Mouse (Mus musculus): ENCODE data around the gene Fbrs.
"Not testable (repeated sequence)": the region's sequence is repeated elsewhere in the genome, so short reads cannot be mapped to it uniquely, and the experiment has no call there.

Fbrs gene

DNA sequence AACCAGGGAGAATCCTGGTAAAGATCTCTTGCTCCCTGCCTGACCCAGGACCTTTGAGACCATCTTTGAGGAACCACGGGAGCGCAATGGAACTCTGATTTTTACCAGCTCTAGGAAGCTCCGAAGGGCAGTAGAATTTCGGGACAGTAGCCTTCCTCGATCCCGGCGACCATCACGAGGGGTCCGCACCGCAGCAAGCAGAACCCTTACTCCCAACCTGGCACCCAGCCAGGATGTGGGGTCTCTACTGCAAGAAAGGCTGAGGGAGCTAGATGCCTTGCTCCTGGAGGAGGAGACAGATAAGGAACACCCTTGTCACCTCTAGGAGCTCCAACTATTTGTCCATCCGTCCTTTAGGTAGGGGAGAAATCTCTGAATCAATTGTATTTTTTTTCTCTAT lies 2.7 kb upstream of the Fbrs start:
- no peak for DNase-seq (ENCODE audit: low read depth)

DNA sequence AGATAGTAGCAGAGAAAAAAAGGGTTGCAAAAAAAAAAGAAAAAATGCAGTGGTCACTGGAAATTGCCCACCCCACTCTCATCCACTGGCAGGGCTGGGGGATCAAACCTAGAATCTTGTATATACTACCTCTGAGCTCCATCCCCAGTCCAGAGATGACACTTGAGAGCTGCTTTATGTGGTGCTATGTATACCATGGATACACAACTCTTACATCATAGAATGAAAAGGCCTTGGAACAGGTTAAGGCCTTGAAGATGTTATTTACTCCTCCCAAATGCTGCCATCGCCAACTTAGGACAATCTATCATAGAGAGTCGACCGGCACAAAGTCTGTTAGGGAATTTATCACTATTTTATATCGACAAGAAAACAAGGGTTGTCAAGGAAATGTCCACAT lies 2.1 kb upstream of the Fbrs start:
- no peak for DNase-seq (ENCODE audit: low read depth)

DNA sequence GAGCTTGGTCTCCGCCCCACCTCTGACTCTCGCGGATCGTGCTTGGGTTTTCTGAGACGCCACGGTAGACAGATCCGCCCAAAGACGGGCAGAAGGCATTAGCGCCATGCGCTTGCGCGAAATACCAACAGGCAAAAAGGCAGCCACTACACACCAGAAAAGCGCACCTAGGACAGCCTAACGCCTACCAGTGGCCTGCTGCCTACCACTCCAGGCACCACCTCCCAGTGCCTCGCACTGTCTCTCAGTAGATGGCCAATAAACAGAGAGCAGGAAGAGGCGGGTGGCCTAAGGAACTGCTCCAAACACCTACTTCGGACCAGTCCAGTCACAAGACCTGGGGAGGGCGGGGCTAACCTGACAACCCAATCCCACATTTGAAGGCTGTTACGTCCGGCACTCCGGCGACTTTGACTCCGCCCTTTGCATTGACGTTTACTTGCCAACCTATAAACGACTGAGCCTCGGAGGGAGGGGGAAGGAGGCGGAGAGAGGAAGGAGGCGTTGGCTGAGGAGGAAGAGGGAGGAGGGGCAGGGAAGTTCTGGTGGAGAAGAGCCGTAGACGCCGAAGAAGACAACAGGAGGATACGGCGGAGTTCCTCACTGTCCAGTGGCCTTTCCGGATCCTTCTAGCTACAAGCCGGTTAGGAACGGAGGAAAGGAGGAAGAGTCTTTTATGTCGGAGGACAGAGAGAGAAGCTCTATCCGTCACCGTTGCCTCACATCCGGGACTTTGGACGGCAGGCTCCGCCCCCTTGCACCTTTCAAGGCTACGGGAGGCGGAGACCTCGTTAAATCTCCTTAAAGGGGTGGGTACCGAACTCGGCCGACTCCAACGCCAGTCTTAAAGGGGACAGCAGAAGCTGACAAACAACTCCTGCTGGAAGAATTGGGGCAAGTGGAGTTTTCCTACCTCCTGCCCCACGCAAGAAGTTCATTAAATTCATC lies 1.0 kb upstream of the Fbrs start:
- DNase-seq (ENCODE audit: low read depth): peak; percentile 100

DNA sequence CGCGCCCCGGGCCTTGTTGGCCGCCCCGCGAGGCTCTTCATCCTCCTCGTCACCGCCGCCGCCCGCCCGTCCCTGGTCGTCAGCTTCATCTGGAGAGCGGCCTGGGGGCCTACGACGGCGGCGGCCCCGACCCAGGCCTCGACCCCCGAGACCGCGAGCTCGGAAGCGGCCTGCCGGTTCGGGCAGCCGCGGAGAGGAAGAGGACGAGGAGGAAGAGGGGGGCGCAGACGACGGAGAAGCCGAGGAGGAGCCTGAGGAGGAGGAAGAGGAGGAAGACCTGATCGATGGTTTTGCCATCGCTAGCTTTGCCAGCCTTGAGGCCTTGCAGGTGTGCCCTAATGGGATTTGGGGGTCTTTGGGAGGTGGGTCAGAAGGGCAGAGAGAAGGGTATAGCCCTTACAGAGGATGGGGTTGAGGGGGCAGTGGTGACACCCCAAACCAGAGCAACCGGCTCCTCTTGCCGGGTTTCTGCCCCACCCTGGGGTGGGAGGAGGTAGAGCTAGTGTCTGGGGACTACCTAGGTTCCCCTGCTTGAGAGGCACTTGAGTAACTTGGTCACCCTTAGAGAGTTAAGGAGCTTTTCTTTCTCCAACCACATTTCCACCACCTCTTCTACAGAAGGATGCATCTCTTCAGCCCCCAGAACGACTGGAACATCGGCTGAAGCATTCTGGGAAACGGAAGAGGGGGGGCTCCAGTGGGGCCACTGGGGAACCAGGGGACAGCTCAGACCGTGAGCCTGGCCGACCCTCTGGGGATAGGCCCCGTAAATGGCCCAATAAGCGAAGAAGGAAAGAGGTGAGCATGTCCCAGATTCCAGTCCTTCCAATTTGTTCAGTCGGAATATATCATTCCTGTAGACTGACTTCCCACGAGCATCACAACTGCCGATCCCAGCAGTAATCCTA lies 573 bp downstream of the Fbrs start:
- DNase-seq (ENCODE audit: low read depth): no peak

DNA sequence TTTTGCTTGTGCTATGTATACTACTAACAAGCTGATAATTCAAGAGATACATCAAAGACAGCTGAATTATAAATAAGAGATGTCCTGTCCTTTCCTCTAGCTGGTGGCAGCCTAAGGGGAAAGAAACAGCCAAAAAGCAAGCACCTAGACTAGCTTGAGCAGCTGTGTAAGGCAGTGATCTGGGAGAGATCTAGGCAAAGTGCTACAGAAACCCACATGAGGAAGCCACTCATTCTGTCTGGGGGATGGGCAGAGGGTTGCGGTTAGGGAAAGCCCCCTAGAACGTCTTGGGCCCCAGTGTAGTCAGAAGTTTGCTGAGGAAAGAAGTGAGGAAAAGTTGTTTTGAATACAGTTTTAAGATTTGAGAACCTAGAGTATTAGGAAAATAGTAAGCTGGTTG lies 1.3 kb downstream of the Fbrs start:
- DNase-seq (ENCODE audit: low read depth): no peak

DNA sequence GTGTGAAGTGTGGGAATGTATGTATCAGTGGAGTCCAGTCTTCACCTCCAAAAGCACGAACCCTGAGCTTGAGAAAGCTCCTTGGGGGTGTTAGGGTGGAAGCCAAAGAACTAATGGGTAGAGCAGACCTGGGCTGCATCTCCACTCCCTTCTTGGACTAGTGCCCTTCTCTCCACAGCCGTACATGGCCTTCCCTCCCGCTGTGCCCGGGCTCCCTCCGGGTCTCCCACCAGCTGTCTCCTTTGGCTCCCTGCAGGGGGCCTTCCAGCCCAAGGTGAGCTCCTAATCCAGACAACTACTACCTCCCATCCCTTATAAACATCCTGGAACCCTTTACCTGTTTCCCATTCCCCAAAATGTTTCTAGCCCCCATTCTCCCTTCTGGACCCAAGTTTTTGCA lies 6.4 kb downstream of the Fbrs start:
- no peak for DNase-seq (ENCODE audit: low read depth)

DNA sequence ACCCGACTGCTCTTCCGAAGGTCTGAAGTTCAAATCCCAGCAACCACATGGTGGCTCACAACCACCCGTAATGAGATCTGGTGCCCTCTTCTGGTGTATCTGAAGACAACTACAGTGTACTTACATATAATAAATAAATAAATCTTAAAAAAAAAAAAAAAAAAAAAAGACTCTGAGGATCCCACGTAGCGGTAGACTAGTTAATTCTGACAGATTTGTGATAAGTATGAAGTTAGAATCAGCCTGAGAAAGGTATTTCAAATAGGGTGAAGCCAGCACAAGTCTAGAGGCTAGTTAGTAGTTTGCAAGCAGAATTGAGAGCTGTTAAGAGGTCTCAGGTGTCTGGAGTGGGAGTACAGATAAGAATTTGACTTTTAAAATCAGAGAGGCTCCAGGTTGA lies 9.4 kb downstream of the Fbrs start:
- DNase-seq (ENCODE audit: low read depth): not testable (repeated sequence)

DNA sequence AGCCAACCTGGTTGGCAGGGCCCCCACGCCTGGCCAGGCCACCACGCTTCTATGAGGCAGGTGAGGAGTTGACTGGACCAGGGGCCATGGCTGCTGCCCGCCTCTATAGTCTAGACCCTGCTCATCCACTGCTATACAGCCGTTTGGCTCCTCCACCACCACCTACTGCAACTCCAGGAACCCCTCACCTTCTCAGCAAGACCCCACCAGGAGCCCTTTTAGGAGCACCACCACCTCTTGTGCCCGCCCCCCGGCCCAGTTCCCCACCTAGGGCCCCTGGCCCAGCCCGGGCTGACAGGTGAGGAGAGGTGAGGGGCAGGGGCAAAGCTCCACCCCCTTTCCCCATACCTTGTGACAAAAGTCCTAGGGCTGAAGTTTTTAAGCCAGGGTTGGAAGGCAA lies 11.0 kb downstream of the Fbrs start:
- no peak for DNase-seq (ENCODE audit: low read depth)

DNA sequence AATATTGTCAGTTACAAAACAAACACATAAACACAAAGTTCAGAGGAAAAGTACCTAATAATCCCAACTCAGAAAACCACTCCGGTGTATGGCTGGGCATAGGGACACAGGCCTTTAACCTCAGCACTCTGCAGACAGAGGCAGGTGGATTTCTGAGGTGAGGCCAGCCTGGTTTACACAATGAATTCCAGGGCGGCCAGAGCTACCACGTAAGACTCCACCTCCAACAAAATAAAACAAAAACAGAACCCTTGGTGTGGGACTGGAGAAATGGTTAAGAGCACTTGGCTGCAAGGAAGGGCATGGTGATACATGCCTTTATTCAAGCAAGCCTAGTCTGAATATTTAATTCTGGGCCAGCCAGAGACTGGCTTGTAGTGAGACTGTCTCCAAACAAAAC lies 12.8 kb downstream of the Fbrs start:
- no peak for DNase-seq (ENCODE audit: low read depth)

DNA sequence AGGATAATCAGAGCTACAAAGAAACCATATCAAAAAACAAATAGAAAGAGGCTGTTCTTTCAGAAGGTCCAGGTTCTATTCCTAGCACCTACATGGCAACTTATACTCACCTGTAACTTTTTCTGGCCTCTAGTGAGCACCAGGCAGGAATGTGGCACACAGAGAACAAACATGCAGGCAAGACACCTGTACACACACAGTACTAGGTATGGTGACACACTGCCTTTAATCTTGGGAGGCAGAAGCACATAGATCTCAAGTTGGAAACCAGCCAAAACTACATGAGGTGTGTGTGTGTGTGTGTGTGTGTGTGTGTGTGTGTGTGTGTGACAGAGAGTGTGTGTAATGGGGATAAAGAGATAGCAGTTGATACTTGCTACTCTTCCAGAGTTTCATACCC lies 15.6 kb downstream of the Fbrs start:
- DNase-seq (ENCODE audit: low read depth): no peak

DNA sequence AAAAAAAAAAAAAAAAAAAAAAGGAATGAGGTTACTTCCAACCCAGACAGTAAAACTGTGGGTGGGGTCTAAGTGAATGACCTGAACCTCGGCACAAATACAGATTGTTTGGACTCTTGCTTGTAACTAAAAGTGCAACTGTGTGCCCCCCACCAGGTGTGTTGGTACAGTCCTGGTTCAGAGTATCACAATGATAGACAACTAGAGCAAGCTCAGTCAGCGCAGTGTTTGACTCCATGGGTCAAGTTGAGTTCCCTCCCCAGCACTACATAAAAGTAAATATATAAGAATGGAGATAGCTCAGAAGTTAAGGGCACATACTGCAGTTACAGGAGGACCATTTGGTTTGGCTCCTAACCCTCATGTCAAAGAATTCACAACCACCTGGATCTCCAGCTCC lies 18.4 kb downstream of the Fbrs start:
- no peak for DNase-seq (ENCODE audit: low read depth)

DNA sequence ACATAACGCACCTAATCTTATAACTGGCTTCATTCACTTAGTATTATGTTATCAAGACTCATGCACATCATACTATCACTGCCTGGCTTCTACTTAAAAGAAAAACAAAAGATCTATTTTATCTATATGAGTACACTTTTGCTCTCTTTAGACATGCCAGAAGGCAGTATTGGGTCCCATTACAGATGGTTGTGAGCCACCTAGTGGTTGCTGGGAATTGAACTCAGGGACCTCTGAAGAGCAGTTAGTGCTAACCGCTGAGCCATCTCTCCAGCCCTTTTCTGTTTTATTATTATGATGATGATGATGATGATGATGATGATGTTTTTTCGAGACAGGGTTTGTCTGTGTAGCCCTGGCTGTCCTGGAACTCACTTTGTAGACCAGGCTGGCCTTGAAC lies 19.4 kb downstream of the Fbrs start:
- DNase-seq (ENCODE audit: low read depth): no peak

DNA sequence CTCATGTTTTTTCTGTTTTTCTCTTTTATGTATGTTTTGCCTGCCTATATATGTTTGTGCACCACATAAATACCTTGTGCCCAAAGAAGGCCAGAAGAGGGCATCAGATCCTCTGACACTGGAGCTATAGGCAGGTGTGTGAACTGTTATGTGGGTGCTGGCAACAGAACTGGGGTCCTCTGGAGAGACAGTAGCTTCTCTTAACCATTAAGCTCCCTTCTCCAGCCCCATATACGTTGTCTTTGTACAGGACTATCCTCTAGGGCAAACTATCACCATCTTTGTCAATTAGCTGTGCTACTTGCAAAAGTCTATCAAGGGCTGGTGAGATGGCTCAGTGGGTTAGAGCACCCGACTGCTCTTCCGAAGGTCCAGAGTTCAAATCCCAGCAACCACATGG lies 29.3 kb downstream of the Fbrs start:
- no peak for DNase-seq (ENCODE audit: low read depth)

DNA sequence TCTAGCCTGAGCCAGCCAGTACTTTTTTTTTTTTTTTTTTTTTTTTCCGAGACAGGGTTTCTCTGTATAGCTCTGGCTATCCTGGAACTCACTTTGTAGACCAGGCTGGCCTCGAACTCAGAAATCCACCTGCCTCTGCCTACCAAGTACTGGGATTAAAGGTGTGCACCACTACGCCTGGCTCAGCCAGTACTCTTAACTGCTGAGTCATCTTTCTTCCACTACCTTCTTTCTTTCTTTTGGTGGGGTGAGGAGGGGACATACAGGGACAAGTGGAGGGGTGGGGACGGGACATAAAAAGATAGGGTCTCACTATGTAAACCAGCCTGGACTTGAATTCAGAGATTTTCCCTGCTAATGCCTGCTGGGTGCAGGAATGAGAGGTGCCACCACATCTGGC lies 30.8 kb downstream of the Fbrs start:
- DNase-seq (ENCODE audit: low read depth): not testable (repeated sequence)

DNA sequence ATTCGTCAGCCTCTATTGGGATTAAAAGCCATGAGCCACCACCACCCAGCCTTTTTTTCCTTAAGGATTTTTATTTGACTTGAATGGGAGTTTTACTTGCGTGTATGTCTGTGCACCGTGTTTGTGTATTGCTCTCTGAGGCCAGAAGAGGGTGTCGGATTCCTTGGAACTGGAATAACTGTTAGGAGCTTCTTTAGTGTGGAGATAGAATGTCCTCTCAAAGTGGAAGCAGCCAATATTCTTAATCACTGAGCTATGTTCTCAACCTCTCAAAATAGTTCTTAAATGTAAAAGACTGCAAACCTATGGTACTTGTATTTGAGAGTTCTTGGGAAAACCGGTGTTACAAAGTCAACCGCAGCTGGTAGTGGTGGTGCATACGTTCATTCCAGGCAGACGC lies 32.2 kb downstream of the Fbrs start:
- DNase-seq (ENCODE audit: low read depth): peak; percentile 22

DNA sequence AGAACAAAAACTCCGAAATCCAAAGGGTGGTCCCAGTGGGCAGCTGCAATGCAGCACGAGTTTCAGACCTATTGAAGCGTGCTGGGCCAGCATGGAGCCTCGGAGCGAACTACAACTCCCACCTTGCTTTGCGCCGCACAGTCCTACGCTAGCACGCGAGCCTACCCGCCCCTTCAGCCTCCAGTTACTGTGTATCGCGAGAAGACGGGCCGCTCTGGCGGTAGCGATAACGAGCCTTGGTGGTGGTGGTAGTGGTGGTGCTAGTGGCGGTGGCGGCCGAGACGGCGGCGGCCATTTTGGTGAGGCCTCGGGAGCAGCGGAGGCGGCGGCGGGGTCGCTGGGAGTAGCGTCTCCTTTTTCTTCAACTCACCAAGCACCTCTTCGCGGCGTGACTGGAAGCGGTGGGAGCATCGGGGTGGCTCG lies 32.8 kb downstream of the Fbrs start, which contains the start of gene Srcap:
Gene Srcap, plus strand, starts transcription at position 176 of the 423 bp plus-strand sequence.
- DNase-seq (ENCODE audit: low read depth): peak; percentile 95

DNA sequence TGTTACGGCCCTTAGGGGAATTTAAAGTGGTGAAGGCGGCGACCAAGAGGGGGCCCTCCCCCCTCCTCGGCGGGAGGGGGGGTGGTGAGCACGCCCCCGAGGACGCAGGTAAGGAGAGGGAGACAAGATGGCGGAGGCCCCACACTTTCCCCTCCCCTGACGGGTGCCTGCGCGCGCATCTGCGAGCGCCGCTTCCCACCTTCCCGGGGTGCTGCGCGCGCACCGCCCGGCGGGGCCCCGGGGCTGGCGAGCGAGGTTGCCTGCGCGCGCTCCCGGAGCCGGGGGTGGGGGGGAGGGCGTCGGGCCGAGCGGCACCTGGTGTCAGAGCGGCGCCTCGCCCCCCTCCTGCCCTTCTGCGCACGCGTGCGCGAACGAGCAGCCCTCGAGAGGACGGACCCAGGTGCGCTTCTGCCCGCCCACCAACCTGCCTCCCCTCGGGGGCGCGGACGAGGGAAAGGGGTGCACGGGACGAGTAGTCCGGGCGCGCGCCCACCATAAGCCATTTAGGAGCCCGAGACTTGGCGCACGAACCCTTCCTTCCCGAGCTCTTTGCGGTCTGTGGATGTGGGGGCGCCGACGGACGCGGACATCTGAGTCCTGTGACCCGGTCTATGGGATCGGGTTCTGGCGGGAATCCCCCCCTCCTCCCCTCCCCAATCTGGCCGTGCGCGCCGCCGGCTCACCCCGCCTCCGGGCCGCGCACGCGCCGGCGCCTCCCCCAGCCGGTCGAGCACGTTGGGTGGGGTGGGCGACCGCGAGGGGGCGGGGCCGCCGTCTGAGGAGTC lies 33.4 kb downstream of the Fbrs start:
- DNase-seq (ENCODE audit: low read depth): peak; percentile 86

DNA sequence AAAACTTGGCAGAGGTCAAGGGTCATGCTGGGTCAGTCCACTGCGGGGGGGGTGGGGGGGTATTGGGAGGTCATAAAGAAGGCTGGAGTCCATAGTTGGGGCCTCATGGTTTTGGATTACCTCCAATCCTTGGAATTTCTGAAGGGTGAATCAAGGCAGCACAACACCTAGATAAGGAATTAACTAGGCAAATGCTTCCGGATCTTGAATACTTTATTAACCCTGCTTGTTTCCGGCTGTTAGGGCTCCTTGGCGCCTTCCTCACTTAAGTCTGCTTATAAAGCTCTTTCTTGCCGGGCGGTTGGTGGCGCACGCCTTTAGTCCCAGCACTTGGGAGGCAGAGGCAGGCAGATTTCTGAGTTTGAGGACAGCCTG lies 34.0 kb downstream of the Fbrs start:
- no peak for DNase-seq (ENCODE audit: low read depth)

DNA sequence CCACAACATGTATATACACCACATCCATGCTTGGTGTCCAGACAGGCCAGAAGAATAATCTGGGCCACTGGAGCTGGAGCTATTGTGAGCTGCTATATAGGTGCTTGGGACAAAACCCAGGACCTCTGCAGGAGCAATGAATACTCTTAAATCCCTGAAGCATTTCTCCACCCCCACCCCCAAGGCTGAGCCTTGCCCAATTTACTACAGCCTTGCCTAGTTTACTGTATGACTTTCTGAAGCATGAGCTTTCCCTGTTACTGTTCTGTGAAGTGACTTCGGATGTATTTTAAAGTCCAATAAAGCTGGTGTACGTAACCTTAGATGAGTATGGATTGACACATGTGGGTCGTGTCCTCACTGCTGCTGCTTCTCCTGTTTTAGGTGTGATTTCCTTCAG lies 34.8 kb downstream of the Fbrs start:
- no peak for DNase-seq (ENCODE audit: low read depth)

DNA sequence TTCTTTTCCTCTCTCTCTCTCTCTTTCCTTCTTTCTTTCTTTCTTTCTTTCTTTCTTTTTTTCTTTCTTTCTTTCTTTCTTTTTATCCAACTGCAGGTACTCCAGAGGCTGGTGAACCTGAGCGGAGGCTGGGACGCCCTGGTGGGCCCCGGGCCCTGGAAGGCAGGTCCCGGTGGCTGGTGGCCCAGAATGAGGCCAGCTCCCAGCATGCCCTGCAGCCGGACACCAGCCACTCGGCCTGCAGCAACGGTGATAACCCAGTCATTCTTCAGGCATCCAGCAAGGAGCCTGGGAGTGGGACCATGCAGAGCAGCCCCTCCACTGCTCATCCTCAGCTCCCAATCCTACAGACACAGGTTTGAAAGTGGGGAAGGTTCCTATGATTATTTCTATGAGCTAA lies 36.8 kb downstream of the Fbrs start:
- no peak for DNase-seq (ENCODE audit: low read depth)

DNA sequence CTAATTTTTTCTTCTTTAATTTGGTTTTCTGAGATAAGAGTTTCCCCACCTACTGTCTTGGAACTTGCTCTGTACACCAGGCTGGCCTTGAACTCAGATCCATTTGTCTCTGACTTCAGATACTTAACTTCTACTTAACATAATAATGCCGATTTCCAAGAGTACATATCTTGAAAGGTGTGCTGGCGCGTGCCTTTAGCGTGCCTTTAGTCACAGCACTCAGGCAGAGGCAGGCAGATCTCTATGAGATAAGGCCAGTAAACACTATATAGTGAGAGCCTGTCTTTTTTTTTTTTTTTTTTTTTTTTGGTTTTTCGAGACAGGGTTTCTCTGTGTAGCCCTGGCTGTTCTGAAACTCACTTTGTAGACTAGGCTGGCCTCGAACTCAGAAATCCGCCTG lies 37.3 kb downstream of the Fbrs start:
- no peak for DNase-seq (ENCODE audit: low read depth)

DNA sequence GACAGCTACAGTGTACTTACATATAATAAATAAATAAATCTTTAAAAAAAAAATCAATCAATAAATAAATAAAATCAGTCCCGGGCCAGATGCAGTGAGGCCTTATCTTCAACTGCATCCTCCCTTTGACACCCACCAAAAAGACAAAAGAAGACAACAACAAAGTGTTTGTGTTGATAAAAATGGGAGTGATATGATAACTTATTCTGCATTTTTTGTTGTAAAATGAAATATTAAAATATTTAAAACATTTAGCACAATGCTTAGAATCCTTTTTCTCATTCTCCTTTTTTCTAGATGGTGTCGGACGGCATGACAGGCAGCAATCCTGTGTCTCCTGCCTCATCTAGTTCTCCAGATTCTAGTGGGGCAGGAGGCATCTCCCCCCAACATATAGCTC lies 40.3 kb downstream of the Fbrs start, which contains the start of gene Gm42715:
Gene Gm42715, plus strand, starts transcription at position 301 of the 400 bp plus-strand sequence.
- no peak for DNase-seq (ENCODE audit: low read depth)

Measured in c-Kit-positive CD71-positive TER-119-negative erythroid progenitor cells, embryonic 14.5 days (primary cell).